Mouse (Mus musculus) B cell, adult 2 months (primary cell): ENCODE results near the gene Galnt9.

Experiments
- DNase-seq, 2 experiments: peaks; one replicate each; pipeline ENCODE4 v3.0.0; 2022

The Galnt9 gene

GRCm38 (mm10) chr5:110639459-110639858 lies 95.3 kb downstream of the Galnt9 start:
- DNase-seq = peak; percentile 80 to 84

DNA sequence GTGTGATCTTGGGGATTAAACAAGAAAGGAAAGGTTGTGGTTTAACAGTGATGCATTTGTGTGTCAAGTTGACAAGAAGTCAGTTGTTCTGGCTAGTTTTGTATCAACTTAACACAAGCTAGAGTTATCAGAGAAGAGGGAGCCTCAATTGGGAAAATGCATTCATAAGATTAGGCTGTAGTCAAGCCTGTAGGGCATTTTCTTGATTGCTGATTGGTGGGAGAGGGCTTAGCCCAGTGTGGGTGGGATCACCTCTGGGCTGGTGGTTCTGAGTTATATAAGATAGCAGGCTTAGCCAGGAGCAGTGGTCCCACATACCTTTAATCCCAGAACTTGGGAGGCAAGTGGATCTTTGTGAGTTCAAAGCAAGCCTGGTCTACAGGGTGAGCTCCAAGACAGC lies 102.2 kb downstream of the Galnt9 start:
- no peak for DNase-seq

DNA sequence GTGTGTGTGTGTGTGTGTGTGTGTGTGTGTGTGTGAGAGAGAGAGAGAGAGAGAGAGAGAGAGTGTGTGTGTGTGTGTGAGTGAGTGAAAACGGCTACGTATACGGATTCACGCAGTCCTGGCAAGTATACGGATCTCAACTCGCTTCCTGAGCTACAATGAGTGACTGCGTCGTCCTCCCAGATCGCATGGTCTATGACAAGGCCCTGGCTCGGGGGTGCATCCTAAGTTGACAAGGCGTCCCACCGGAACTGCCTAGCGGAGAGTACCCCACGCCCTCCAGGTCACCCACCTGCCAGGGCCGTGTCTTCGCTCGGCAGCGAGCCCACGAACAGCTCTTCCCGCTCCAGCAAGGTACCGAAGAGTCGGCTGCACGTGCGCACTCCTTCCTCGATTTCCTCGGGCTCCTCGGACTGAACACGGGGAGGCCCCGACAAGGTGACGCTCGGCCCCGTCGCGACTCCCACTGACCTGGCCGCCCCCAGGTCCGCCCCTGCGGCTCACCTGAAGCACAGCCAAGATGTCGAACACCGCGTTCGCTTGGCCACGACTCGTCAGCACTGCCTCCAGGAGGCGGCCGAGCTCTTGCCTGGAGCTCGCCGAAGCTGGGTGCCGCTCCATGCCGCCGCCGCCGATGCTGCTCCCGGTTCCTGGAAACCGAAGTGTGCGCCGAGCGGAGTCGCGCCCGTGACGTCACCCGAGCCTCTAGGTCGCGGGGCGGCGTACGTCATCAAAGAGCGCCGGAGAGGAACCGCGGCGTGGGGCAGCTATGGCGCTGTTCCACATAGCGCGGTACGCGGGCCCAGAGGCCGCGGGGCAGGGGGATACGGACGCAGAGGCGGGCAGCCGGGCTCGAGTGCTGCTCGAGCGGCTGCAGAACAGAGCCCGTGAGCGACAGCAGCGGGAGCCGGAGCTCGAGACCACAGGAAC lies 108.8 kb downstream of the Galnt9 start, which contains the start of the genes Noc4l and Ddx51:
Gene Noc4l, minus strand, starts transcription at position 699 of the 930 bp plus-strand sequence.
Gene Ddx51, plus strand, starts transcription at position 733 of the 930 bp plus-strand sequence.
- DNase-seq = peak; percentile 96 to 98

DNA sequence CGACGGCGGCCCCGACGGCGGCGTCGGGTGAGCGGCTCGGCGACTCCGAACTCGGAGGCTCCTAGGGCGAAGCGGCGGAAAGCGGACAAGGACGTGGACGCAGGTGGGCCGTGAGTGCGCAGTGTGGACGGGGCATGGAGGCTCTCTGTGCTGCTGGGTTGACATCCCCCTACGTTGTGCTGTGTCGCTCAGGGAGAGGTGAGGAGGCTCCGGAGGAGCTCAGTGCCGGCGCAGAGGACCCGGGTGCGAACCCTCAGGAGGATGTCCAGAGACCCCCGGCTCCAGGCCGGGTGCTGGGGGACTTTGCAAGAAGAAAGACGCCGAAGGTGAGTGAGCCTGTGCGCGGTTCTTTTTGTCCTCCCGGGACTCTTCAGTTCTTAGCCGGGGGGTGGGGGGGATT lies 109.5 kb downstream of the Galnt9 start:
- DNase-seq = no peak

- no peak for DNase-seq
Observed at GRCm38 (mm10) chr5:110659682-110660081, 115.5 kb downstream of the Galnt9 start.

DNA sequence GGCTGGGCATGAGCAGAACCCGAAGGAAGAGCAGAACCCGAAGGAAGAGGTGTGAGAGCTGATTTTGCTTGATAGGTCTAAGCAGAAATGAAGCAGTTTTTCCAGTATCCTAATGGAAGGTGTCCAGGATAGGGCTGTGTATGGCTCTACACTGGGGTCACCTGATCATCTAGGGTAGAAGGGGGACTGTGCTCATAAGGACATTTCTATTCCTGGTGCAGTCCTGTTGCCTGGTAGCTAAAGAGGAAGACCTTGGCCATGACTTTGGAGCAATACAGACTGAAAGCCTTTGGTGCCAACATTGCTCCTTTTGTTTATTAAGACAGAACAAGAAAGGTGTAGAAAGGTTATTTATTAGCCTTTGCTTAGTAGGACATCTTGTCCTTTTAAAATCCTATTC lies 119.9 kb downstream of the Galnt9 start:
- DNase-seq = no peak

- no peak for DNase-seq
Observed at GRCm38 (mm10) chr5:110664750-110665269, 120.7 kb downstream of the Galnt9 start.

GRCm38 (mm10) chr5:110665486-110666121 lies 121.4 kb downstream of the Galnt9 start:
- no peak for DNase-seq
